Comparison of ENCODE assay signal across 27 mouse cellular contexts in the genomic region with DNA sequence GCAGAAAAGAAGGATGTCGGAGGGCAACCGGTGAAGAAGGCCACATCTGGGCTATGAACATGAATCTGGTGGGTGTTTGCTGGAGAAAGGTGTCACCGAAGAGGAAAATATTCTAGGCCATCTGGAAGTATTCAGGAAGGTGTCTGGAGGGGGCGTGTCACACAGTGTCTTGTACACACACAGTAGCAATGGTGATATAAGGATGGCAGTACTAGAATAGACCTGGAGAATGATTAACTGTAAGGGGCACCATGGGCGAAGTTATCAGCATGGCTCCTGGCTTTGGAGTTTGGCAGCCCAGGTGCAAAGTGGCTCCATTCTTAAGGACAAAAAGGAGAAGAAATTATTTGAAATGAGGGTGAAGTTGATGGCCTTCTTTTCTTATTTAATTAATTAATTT. TPM values are rescaled to one million over a fixed set of nuclear protein-coding genes. Genes with fewer than 3 reads are reported as not detected.
"Had no signal": no experiment of that assay in that cellular context is flagged by ENCODE, and none has a peak within 500 bp of the region (broad histone marks: within the 10 kb centered on the region; RNA-seq: fewer than 3 reads in every experiment).

No protein-coding gene starts in this region.

- H3K4me1 ChIP-seq: heart, embryonic 10.5 days; heart, embryonic 12.5 days; hindbrain, embryonic 10.5 days; hindbrain, embryonic 12.5 days; kidney, embryonic 15.5 days; limb, embryonic 13.5 days; limb, embryonic 15.5 days; liver, embryonic 12.5 days had no signal

- H3K4me2 ChIP-seq: heart, embryonic 12.5 days; hindbrain, embryonic 12.5 days; hindbrain, embryonic 14.5 days; kidney, embryonic 15.5 days; limb, embryonic 13.5 days; limb, embryonic 15.5 days; liver, embryonic 12.5 days had no signal

- H3K9me3 ChIP-seq: heart, embryonic 10.5 days; heart, embryonic 12.5 days; hindbrain, embryonic 10.5 days; hindbrain, embryonic 12.5 days; kidney, embryonic 15.5 days; limb, embryonic 13.5 days; limb, embryonic 15.5 days; liver, embryonic 12.5 days had no signal

- H3K4me3 ChIP-seq: gastrocnemius, adult 2 months; heart, embryonic 10.5 days; heart, embryonic 12.5 days; hindbrain, embryonic 10.5 days; hindbrain, embryonic 12.5 days; kidney, embryonic 15.5 days; layer of hippocampus, adult 2 months; left cerebral cortex, adult 2 months; limb, embryonic 13.5 days; limb, embryonic 15.5 days; liver, embryonic 12.5 days had no signal

- H3K9ac ChIP-seq: heart, embryonic 12.5 days; hindbrain, embryonic 12.5 days; hindbrain, embryonic 14.5 days; kidney, embryonic 15.5 days; limb, embryonic 13.5 days; limb, embryonic 15.5 days; liver, embryonic 12.5 days; liver, embryonic 14.5 days had no signal

- H3K27ac ChIP-seq: gastrocnemius, adult 2 months; heart, embryonic 10.5 days; hindbrain, embryonic 10.5 days; hindbrain, embryonic 12.5 days; hindbrain, embryonic 14.5 days; layer of hippocampus, adult 2 months; left cerebral cortex, adult 2 months; limb, embryonic 13.5 days; limb, embryonic 15.5 days; liver, embryonic 12.5 days; liver, embryonic 14.5 days had no signal

- H3K27me3 ChIP-seq: heart, embryonic 12.5 days; hindbrain, embryonic 12.5 days; kidney, embryonic 15.5 days; limb, embryonic 13.5 days; limb, embryonic 15.5 days; liver, embryonic 12.5 days had no signal

- H3K36me3 ChIP-seq: heart, embryonic 10.5 days; heart, embryonic 12.5 days; hindbrain, embryonic 10.5 days; hindbrain, embryonic 12.5 days; kidney, embryonic 15.5 days; limb, embryonic 13.5 days; limb, embryonic 15.5 days; liver, embryonic 12.5 days had no signal

- ATAC-seq: hindbrain, embryonic 16.5 days; inflammation-experienced regulatory T-cells, adult 6 months; liver, embryonic 12.5 days had no signal

- DNase-seq: gastrocnemius, adult 2 months; gastrocnemius, postnatal 10 days; gastrocnemius, postnatal 25 days; heart, adult 18-20 months; heart, postnatal 10 days; heart, postnatal 4 days; kidney, adult 18-20 months; kidney, adult 9 months; kidney, postnatal 14 days; kidney, postnatal 4 days; left cerebral cortex, postnatal 4 days had no signal

RNA-seq across cellular contexts. Expression of a gene that starts 17.8 kb away (rescaled TPM):
- total RNA-seq: left cerebral cortex, adult 2 months; left cerebral cortex, postnatal 10 days; liver, adult 2 months had no signal
- polyA plus RNA-seq: hindbrain, embryonic 14.5 days; hindbrain, embryonic 16.5 days had no signal
